Comparison of ENCODE assay signal across 8 mouse cellular contexts in the genomic region with DNA sequence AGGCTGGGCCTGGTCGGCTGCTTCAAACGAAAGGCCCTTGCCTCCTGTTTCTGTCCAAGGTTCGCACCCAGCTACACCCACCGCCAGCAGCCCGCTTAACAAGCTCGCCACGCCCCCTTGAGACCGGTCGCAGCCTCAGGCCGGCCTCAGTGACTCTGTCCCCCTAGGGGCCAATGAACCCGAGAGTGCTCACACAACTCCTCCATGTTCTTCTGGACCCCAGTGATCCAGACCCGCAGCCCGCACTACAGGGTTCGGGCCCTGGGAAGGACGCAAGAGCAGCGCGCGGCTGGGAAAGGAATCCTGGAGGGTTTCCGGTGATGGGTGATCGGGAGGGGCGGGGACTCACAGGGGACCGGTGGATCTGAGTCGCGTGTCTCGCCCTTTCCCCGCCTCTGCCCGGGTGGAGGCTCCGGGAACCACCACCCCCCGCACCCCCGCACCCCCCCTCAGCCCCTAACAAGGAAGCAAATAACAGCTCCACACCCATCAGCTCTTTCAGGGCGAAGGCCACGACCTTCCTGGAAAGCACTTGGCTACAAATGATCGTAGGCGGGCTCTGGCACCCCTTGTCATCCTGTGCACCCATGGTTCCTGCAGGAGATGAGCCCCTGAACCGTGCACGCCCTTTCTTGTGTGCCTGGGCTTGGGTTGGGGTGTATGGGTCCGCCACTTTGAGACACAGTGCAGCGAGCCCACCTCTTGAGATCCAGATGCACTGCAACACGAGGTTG. TPM values are rescaled to one million over a fixed set of nuclear protein-coding genes. Genes with fewer than 3 reads are reported as not detected.
DNase-seq lines count a peak whose midpoint lies in the region; ATAC-seq and TF ChIP-seq lines count a peak whose summit lies in the region.

No protein-coding gene starts in this region.

- TF ChIP-seq CTCF in lung, adult 2 months (IDR thresholded peaks at IDR 0.05; ENCODE audit: insufficient read depth, low read length) = 0 out of 2 replicates have a peak, but pooled peaks have one; percentile 11

- H3K4me2 ChIP-seq in embryonic facial prominence, embryonic 13.5 days = peak overlapping the region; percentile 86
- peak overlapping the region; percentile 79 for H3K4me2 ChIP-seq in heart, embryonic 16.5 days (ENCODE audit: low read depth, low read length)
- H3K4me2 ChIP-seq in neural tube, embryonic 13.5 days = peak overlapping the region; percentile 72

- H3K4me1 ChIP-seq in embryonic facial prominence, embryonic 13.5 days = peaks cover 25% of the 10 kb centered on the region
- peaks cover 33% of the 10 kb centered on the region for H3K4me1 ChIP-seq in heart, embryonic 16.5 days (ENCODE audit: control insufficient read depth, insufficient read depth, low read length)
- peaks cover 15% of the 10 kb centered on the region for H3K4me1 ChIP-seq in lung, adult 2 months (ENCODE audit: control insufficient read depth, insufficient read depth, low read length)
- H3K4me1 ChIP-seq in neural tube, embryonic 13.5 days (replicated peaks) = peaks cover 27% of the 10 kb centered on the region

- H3K27me3 ChIP-seq in embryonic facial prominence, embryonic 13.5 days = no peaks in the 10 kb centered on the region
- H3K27me3 ChIP-seq in heart, embryonic 16.5 days (ENCODE audit: control insufficient read depth, insufficient read depth, low read length) = no peaks in the 10 kb centered on the region
- H3K27me3 ChIP-seq in neural tube, embryonic 13.5 days = no peaks in the 10 kb centered on the region

- H3K36me3 ChIP-seq in embryonic facial prominence, embryonic 13.5 days = no peaks in the 10 kb centered on the region
- no peaks in the 10 kb centered on the region for H3K36me3 ChIP-seq in heart, embryonic 16.5 days (ENCODE audit: control insufficient read depth, insufficient read depth)
- H3K36me3 ChIP-seq in neural tube, embryonic 13.5 days = no peaks in the 10 kb centered on the region

- H3K9me3 ChIP-seq in embryonic facial prominence, embryonic 13.5 days = no peaks in the 10 kb centered on the region
- H3K9me3 ChIP-seq in heart, embryonic 16.5 days (replicated peaks; ENCODE audit: control insufficient read depth, low read length) = no peaks in the 10 kb centered on the region
- H3K9me3 ChIP-seq in neural tube, embryonic 13.5 days = no peaks in the 10 kb centered on the region

- H3K27ac ChIP-seq in embryonic facial prominence, embryonic 13.5 days = no peak overlapping the region
- H3K27ac ChIP-seq in heart, embryonic 16.5 days (ENCODE audit: low read length) = peak overlapping the region; percentile 77
- peak overlapping the region; percentile 59 for H3K27ac ChIP-seq in neural tube, embryonic 13.5 days (replicated peaks)

- ATAC-seq in embryonic facial prominence, embryonic 13.5 days (ENCODE audit: insufficient number of reproducible peaks, insufficient read depth, low FRiP score, low TSS enrichment, low read depth) = peak; percentile 23
- ATAC-seq in heart, embryonic 16.5 days (replicated peaks; ENCODE audit: extremely low read depth, insufficient read depth, low FRiP score) = peak; percentile 39
- peak; percentile 51; the same call in 1 of the 2 replicates for ATAC-seq in neural tube, embryonic 13.5 days (ENCODE audit: low read depth)
- ATAC-seq in erythroid progenitor cell, adult 5-6 weeks (replicated peaks; ENCODE audit: low FRiP score, poor library complexity, severe bottlenecking) = no peak

- under 1% methylated on average over 35 of the region's 39 CpGs for WGBS in embryonic facial prominence, embryonic 13.5 days
- under 1% methylated on average over 38 of the region's 39 CpGs for WGBS in heart, embryonic 16.5 days
- WGBS in lung, adult 2 months = under 1% methylated on average over 39 of the region's 39 CpGs
- WGBS in neural tube, embryonic 13.5 days = 1% methylated on average over 38 of the region's 39 CpGs

- DNase-seq in B cell, adult 2 months = peak; percentile 56 to 64
- DNase-seq in Muller cell, postnatal 12 days (ENCODE audit: inconsistent ontology term) = peak; percentile 78
- DNase-seq in kidney, postnatal 10 days = peak; percentile 84
- peak; percentile 76 for DNase-seq in lung, adult 2 months

- peak overlapping the region; percentile 44 for H3K4me3 ChIP-seq in embryonic facial prominence, embryonic 13.5 days
- H3K4me3 ChIP-seq in heart, embryonic 16.5 days (ENCODE audit: low read length) = peak overlapping the region; percentile 58
- peak overlapping the region; percentile 64 for H3K4me3 ChIP-seq in lung, adult 2 months (replicated peaks; ENCODE audit: extremely low read depth, low read depth, low read length)
- H3K4me3 ChIP-seq in neural tube, embryonic 13.5 days = peak overlapping the region; percentile 45

- H3K9ac ChIP-seq in embryonic facial prominence, embryonic 13.5 days = peak overlapping the region; percentile 63
- peak overlapping the region; percentile 64 for H3K9ac ChIP-seq in heart, embryonic 16.5 days (ENCODE audit: low read length)
- H3K9ac ChIP-seq in neural tube, embryonic 13.5 days = peak overlapping the region; percentile 73

- TF ChIP-seq POLR2A in lung, adult 2 months (IDR thresholded peaks at IDR 0.05; ENCODE audit: borderline replicate concordance, extremely low read depth, low read depth, low read length) = peak; percentile 49; the same call in 1 of the 2 replicates

RNA-seq across cellular contexts. Expression of gene Creld2, which starts 17.9 kb away (rescaled TPM):
- polyA plus RNA-seq in embryonic facial prominence, embryonic 13.5 days (2015; fragmentation: Nextera tagmentation; extraction: Ambion mirVana) = 74.7 and 87.3 TPM in 2 replicates
- 57.1 and 61.9 TPM in 2 replicates for polyA plus RNA-seq in heart, embryonic 16.5 days (2015; fragmentation: Nextera tagmentation; extraction: Ambion mirVana)
- polyA plus RNA-seq in lung, adult 2 months (2012; rRNA removed) = 34.1 and 37.5 TPM in 2 replicates
- polyA plus RNA-seq in neural tube, embryonic 13.5 days (2015; fragmentation: Nextera tagmentation; extraction: Ambion mirVana) = 62.4 and 70.9 TPM in 2 replicates
- total RNA-seq in erythroid progenitor cell, adult 5-6 weeks (2015; ENCODE audit: low replicate concordance) = 19.8 and 26.4 TPM in 2 replicates
- total RNA-seq in erythroid progenitor cell, adult 5-6 weeks (2017; ENCODE audit: low replicate concordance) = 24.8 and 41.9 TPM in 2 replicates

RNA-seq across cellular contexts. Expression of gene Alg12, which starts 18.2 kb away (rescaled TPM):
- 11.2 and 12.2 TPM in 2 replicates for polyA plus RNA-seq in embryonic facial prominence, embryonic 13.5 days (2015; fragmentation: Nextera tagmentation; extraction: Ambion mirVana)
- polyA plus RNA-seq in heart, embryonic 16.5 days (2015; fragmentation: Nextera tagmentation; extraction: Ambion mirVana) = 10.1 and 11.1 TPM in 2 replicates
- 16.4 and 16.7 TPM in 2 replicates for polyA plus RNA-seq in lung, adult 2 months (2012; rRNA removed)
- 7.8 and 9.3 TPM in 2 replicates for polyA plus RNA-seq in neural tube, embryonic 13.5 days (2015; fragmentation: Nextera tagmentation; extraction: Ambion mirVana)
- total RNA-seq in erythroid progenitor cell, adult 5-6 weeks (2015; ENCODE audit: low replicate concordance) = 5.0 and 5.4 TPM in 2 replicates
- 1.2 and 2.4 TPM in 2 replicates for total RNA-seq in erythroid progenitor cell, adult 5-6 weeks (2017; ENCODE audit: low replicate concordance)

RNA-seq across cellular contexts. Expression of gene Pim3, which starts 24.6 kb away (rescaled TPM):
- 48.7 and 52.9 TPM in 2 replicates for polyA plus RNA-seq in embryonic facial prominence, embryonic 13.5 days (2015; fragmentation: Nextera tagmentation; extraction: Ambion mirVana)
- polyA plus RNA-seq in heart, embryonic 16.5 days (2015; fragmentation: Nextera tagmentation; extraction: Ambion mirVana) = 69.8 and 70.4 TPM in 2 replicates
- 55.0 and 97.1 TPM in 2 replicates for polyA plus RNA-seq in lung, adult 2 months (2012; rRNA removed)
- polyA plus RNA-seq in neural tube, embryonic 13.5 days (2015; fragmentation: Nextera tagmentation; extraction: Ambion mirVana) = 51.2 and 52.5 TPM in 2 replicates
- 0.72 and 1.3 TPM in 2 replicates for total RNA-seq in erythroid progenitor cell, adult 5-6 weeks (2015; ENCODE audit: low replicate concordance)
- 0.68 and 1.5 TPM in 2 replicates for total RNA-seq in erythroid progenitor cell, adult 5-6 weeks (2017; ENCODE audit: low replicate concordance)
